Mouse (Mus musculus) CH12.LX (cell line): ENCODE measurements at regions not wholly inside any gene's neighbourhood (a gene's known extent, or its start where the extent isn't known, plus 50 kb on each side); places are given as distances from the start of the nearest gene placed in this dataset.

Source experiments
- DNase-seq: peaks from one replicate; pipeline ENCODE4 v3.0.0-alpha.2; 2013; ENCODE audit errors: extremely low read depth
- H3K27ac ChIP-seq: 2 replicates; pipeline ENCODE4 v1.5.1; 2012; ENCODE audit warnings: low read depth, mild to moderate bottlenecking, control low read depth, moderate library complexity; ENCODE audit not compliant: insufficient read depth
- H3K27me3 ChIP-seq: replicated peaks from 2 replicates; pipeline ENCODE3; 2012; ENCODE audit warnings: inconsistent platforms
- H3K36me3 ChIP-seq, 2 experiments: replicated peaks in 1 of 2; 2 replicates each; pipeline versions ENCODE3 to v1.6.1; 2012; ENCODE audit warnings: inconsistent platforms in 1 of 2, low read length in 1 of 2, mild to moderate bottlenecking in 1 of 2, mixed read lengths in 1 of 2, moderate library complexity in 1 of 2; ENCODE audit not compliant: control insufficient read depth in 1 of 2, insufficient read depth in 1 of 2
- H3K4me1 ChIP-seq, 2 experiments: 2 replicates each; pipeline ENCODE4 v1.6.1; 2012; ENCODE audit warnings: inconsistent platforms in 1 of 2, moderate library complexity in 1 of 2; ENCODE audit not compliant: insufficient read depth in 2 of 2, control insufficient read depth in 1 of 2
- H3K4me2 ChIP-seq: 2 replicates; pipeline ENCODE4 v1.6.1; 2012; ENCODE audit warnings: low read depth, mild to moderate bottlenecking, control low read depth; ENCODE audit not compliant: poor library complexity, insufficient read depth, severe bottlenecking
- H3K4me3 ChIP-seq, 3 experiments: fragments of 150-350 bp in 1 of 3; sonication (generic) in 1 of 3; replicated peaks in 1 of 3; 2 replicates each; pipeline versions ENCODE3 to v1.5.1; 2011 to 2012; ENCODE audit warnings: low read depth in 2 of 3, low read length in 2 of 3, mild to moderate bottlenecking in 2 of 3, moderate library complexity in 2 of 3, control low read depth in 1 of 3, improper control_type of control experiment in 1 of 3, inconsistent platforms in 1 of 3, mixed read lengths in 1 of 3; ENCODE audit not compliant: poor library complexity in 1 of 3
- H3K79me2 ChIP-seq: replicated peaks from 2 replicates; pipeline ENCODE4 v1.6.1; 2012; ENCODE audit warnings: mild to moderate bottlenecking, moderate library complexity; ENCODE audit not compliant: control insufficient read depth, poor library complexity, insufficient read depth, severe bottlenecking; ENCODE audit errors: extremely low read depth
- H3K9ac ChIP-seq: 2 replicates; pipeline ENCODE4 v1.6.1; 2012; ENCODE audit warnings: low read depth, mild to moderate bottlenecking, control low read depth, moderate library complexity; ENCODE audit not compliant: insufficient read depth
- H3K9me3 ChIP-seq: replicated peaks from 2 replicates; pipeline ENCODE3; 2012; ENCODE audit warnings: low read length, inconsistent platforms, mixed read lengths
- CHD1 ChIP-seq: IDR thresholded peaks from 2 replicates; pipeline ENCODE4 v1.6.1; 2012; ENCODE audit warnings: low read depth, low read length, improper control_type of control experiment, inconsistent platforms
- CTCF ChIP-seq, 2 experiments: IDR thresholded peaks in 1 of 2; conservative IDR thresholded peaks in 1 of 2; 2 replicates each; pipeline ENCODE4 v1.5.1; 2011 to 2012; ENCODE audit warnings: low read depth in 2 of 2, low read length in 2 of 2, improper control_type of control experiment in 1 of 2, inconsistent platforms in 1 of 2, mild to moderate bottlenecking in 1 of 2, moderate library complexity in 1 of 2
- E2F4 ChIP-seq: IDR thresholded peaks from 2 replicates; pipeline ENCODE4 v1.6.1; 2011; ENCODE audit warnings: low read depth, low read length, improper control_type of control experiment; ENCODE audit not compliant: insufficient replicate concordance
- ELF1 ChIP-seq: IDR thresholded peaks from 2 replicates; pipeline ENCODE4 v1.6.1; 2014; ENCODE audit warnings: low read depth, mild to moderate bottlenecking, inconsistent platforms, low read length, improper control_type of control experiment
- EP300 ChIP-seq: IDR thresholded peaks from 2 replicates; pipeline ENCODE4 v1.6.1; 2011; ENCODE audit warnings: low read length, improper control_type of control experiment
- ETS1 ChIP-seq: conservative IDR thresholded peaks from 2 replicates; pipeline ENCODE4 v1.6.1; 2012; ENCODE audit warnings: low read depth, mild to moderate bottlenecking, inconsistent platforms, low read length, improper control_type of control experiment, moderate library complexity
- HCFC1 ChIP-seq: IDR thresholded peaks from 2 replicates; pipeline ENCODE4 v1.6.1; 2012; ENCODE audit warnings: low read depth, mild to moderate bottlenecking, inconsistent platforms, low read length, improper control_type of control experiment
- IRF4 ChIP-seq: IDR thresholded peaks from 2 replicates; pipeline ENCODE4 v1.6.1; 2014; ENCODE audit warnings: low read depth, mild to moderate bottlenecking, inconsistent platforms, low read length, improper control_type of control experiment
- JUN ChIP-seq: IDR thresholded peaks from 2 replicates; pipeline ENCODE4 v1.6.1; 2011; ENCODE audit warnings: low read depth, mild to moderate bottlenecking, low read length, improper control_type of control experiment, moderate library complexity; ENCODE audit not compliant: insufficient read depth
- JUND ChIP-seq: conservative IDR thresholded peaks from 2 replicates; pipeline ENCODE4 v1.6.1; 2011; ENCODE audit warnings: low read depth, low read length, improper control_type of control experiment
- MAX ChIP-seq: IDR thresholded peaks from 2 replicates; pipeline ENCODE4 v1.6.1; 2011; ENCODE audit warnings: low read length, improper control_type of control experiment
- MAZ ChIP-seq: IDR thresholded peaks from 2 replicates; pipeline ENCODE4 v1.6.1; 2012; ENCODE audit warnings: low read depth, mild to moderate bottlenecking, inconsistent platforms, low read length, improper control_type of control experiment, moderate library complexity
- MEF2A ChIP-seq: IDR thresholded peaks from 2 replicates; pipeline ENCODE4 v1.6.1; 2014; ENCODE audit warnings: low read depth, mild to moderate bottlenecking, inconsistent platforms, low read length, improper control_type of control experiment, borderline replicate concordance
- MYC ChIP-seq: IDR thresholded peaks from 2 replicates; pipeline ENCODE4 v1.6.1; 2011; ENCODE audit warnings: low read depth, mild to moderate bottlenecking, improper control_type of control experiment, low read length
- NELFE ChIP-seq: IDR thresholded peaks from 2 replicates; pipeline ENCODE4 v1.6.1; 2011; ENCODE audit warnings: low read depth, low read length, improper control_type of control experiment
- NRF1 ChIP-seq: IDR thresholded peaks from 2 replicates; pipeline ENCODE4 v1.6.1; 2014; ENCODE audit warnings: low read depth, mild to moderate bottlenecking, inconsistent platforms, low read length, improper control_type of control experiment, moderate library complexity
- PAX5 ChIP-seq: IDR thresholded peaks from 2 replicates; pipeline ENCODE4 v1.6.1; 2012; ENCODE audit warnings: low read length, inconsistent platforms, mixed read lengths
- RCOR1 ChIP-seq: conservative IDR thresholded peaks from 2 replicates; pipeline ENCODE4 v1.6.1; 2012; ENCODE audit warnings: low read depth, mild to moderate bottlenecking, inconsistent platforms, low read length, improper control_type of control experiment
- SMC3 ChIP-seq: IDR thresholded peaks from 2 replicates; pipeline ENCODE4 v1.6.1; 2011; ENCODE audit warnings: low read depth, low read length, improper control_type of control experiment
- USF2 ChIP-seq: conservative IDR thresholded peaks from 2 replicates; pipeline ENCODE4 v1.6.1; 2011; ENCODE audit warnings: low read depth, low read length, improper control_type of control experiment
- ZC3H11A ChIP-seq: IDR thresholded peaks from 2 replicates; pipeline ENCODE4 v1.6.1; 2012; ENCODE audit warnings: low read depth, mild to moderate bottlenecking, inconsistent platforms, low read length, improper control_type of control experiment
- ZMIZ1 ChIP-seq: IDR thresholded peaks from 2 replicates; pipeline ENCODE4 v1.6.1; 2012; ENCODE audit warnings: low read depth, mild to moderate bottlenecking, inconsistent platforms, low read length, improper control_type of control experiment
- dilution Hi-C: fragments of 300-500 bp; cut with MboI; formaldehyde crosslinking; loops from 2 replicates; pipeline ENCODE4 v1.14.3; 2020; ENCODE audit warnings: low sequenced_read_pairs; ENCODE audit not compliant: extremely low pct_unique_long_range_greater_than_20kb, extremely low pct_ligation_motif_present
- in situ Hi-C: fragments of 300-500 bp; cut with MboI; formaldehyde crosslinking; loops from 3 replicates; pipeline ENCODE4 v1.14.3; 2019; ENCODE audit warnings: low sequenced_read_pairs, low pct_ligation_motif_present, low pct_unique_long_range_greater_than_20kb, mixed read lengths

DNA sequence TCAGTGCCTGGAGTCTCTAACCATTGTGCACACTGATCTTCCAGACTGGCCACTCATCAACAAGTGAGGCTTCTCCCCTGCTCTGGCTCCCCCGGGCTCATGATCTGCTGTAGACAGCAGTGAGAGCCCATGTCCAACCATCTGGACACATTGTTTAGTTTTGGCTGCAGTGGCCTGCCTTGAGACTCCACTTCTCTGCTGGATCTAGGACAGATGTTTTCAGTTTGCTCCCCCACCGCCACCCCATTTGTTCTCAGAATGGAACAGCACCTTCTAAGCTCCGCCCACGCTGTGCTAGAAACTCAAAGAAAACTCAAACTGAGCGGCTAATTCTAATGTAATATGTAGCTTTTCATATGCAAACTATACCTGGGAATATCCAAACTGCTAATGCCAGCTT is 108.8 kb downstream of the Rbm46 start:
- dilution Hi-C loops: no loop called here
- TF ChIP-seq USF2 (no peak), ELF1 (no peak), E2F4 (no peak), ETS1 (no peak), PAX5 (no peak), NELFE (no peak), RCOR1 (no peak), JUN (no peak), IRF4 (no peak), EP300 (no peak), NRF1 (no peak), ZMIZ1 (no peak), MAX (no peak), MEF2A (no peak), ZC3H11A (no peak), MAZ (no peak), CHD1 (no peak), MYC (no peak), HCFC1 (no peak)
- Histone ChIP-seq H3K4me1 (no peaks in the 10 kb centered on the region; a peak in 1 of 4 replicates), H3K9me3 (no peaks in the 10 kb centered on the region), H3K36me3 (no peaks in the 10 kb centered on the region), H3K27ac (no peak overlapping the region), H3K27me3 (no peaks in the 10 kb centered on the region), H3K4me2 (no peak overlapping the region), H3K4me3 (no peak overlapping the region), H3K79me2 (no peaks in the 10 kb centered on the region), H3K9ac (no peak overlapping the region)
- no peak for DNase-seq
- in situ Hi-C loops: no loop called here

DNA sequence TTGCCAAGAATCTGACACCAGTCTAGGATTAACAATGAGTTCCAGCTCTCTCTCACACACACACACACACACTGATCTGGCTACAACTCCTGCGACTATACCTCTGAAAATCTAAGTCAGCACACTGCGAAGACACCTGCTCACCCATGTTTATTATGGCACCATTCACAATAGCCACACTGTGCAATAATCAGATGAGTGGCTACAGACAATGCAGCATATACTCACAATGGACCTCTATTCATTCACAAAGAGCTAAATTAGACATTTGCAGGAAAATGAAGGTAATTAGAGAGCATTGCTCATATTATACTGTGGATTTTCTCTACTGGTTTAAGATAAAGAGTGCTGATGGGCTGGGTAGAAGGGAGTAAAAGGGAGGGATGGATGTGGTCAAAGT is 116.3 kb downstream of the Rbm46 start:
- in situ Hi-C loops (no loop called here), dilution Hi-C loops (no loop called here)
- H3K4me1 ChIP-seq: peaks cover 0 to 6% of the 10 kb centered on the region in 2 experiments; a peak in 1 of 4 replicates
- no peak for DNase-seq
- no peaks in the 10 kb centered on the region for H3K9me3 ChIP-seq
- no peaks in the 10 kb centered on the region for H3K79me2 ChIP-seq
- TF ChIP-seq SMC3 (no peak), USF2 (no peak), NRF1 (no peak), CTCF (conservative IDR thresholded peaks at IDR 0.05 in 1 of 2, IDR thresholded peaks at IDR 0.05 in 1 of 2; ENCODE audit: low read depth in 2 of 2, low read length in 2 of 2) (no peak), JUND (no peak)
- H3K27ac ChIP-seq: no peak overlapping the region
- no peak overlapping the region for H3K4me2 ChIP-seq
- H3K27me3 ChIP-seq: no peaks in the 10 kb centered on the region
- no peaks in the 10 kb centered on the region for H3K36me3 ChIP-seq
- no peak overlapping the region for H3K9ac ChIP-seq
- no peak overlapping the region for H3K4me3 ChIP-seq
